Mouse (Mus musculus) heart, adult 18-20 months (tissue): Measurements from ENCODE around the gene St5. TPM values are rescaled to one million over a fixed set of nuclear protein-coding genes. Genes with fewer than 3 reads are reported as not detected.

Experiments
- DNase-seq, 2 experiments: peaks; one replicate each; pipeline ENCODE4 v3.0.0; 2021 to 2022; ENCODE audit warnings: mixed read lengths in 1 of 2
- total RNA-seq, 2 experiments: library from RNA; stranded (reverse); gene quantifications; 2 replicates each; pipeline ENCODE4 v1.2.3; 2021

St5 gene
- total RNA-seq, 2 experiments from 2014 or later = 19.3 to 27.9 TPM

DNA sequence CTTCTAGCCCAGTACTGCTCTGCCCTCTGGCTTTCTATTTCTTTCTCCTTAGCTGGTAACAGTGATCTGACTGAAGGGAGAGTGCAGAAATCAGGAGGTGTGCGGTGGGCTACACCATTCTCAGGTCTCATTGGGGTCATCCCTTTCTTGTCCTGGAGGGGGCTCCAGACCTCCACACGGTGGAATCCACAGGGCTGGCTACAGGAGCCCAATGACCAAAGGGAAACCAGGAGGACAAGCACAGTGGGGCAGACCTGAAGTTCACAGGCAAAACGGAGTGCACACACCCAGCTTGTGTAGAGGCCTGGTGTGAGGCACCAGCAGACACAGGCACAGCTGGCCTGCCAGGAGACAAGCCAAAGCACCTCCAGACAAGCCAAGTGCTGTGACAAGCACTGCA is 175.0 kb downstream of the St5 start:
- DNase-seq = peak; percentile 70 to 84

DNA sequence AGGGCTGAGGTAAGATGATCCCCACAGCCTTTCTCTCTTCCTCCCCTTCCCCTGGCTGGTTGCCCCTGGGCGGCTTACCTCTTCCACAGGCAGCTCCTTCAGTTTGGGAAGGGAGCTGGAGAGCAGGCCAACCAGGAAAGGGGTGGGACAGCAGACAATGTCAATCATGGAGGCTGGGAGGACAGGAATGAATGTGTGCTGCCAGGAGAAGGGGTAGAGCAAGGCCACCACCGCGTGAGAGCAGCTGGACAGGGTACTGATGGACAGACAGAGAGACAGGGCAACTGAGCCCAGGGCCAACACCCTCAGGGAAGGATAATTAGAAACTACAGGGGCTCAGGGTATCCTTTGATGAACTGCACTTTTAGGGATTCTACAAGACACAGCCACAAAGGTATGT is 175.9 kb downstream of the St5 start:
- DNase-seq = peak in 1 of 2 experiments; percentile 24

DNA sequence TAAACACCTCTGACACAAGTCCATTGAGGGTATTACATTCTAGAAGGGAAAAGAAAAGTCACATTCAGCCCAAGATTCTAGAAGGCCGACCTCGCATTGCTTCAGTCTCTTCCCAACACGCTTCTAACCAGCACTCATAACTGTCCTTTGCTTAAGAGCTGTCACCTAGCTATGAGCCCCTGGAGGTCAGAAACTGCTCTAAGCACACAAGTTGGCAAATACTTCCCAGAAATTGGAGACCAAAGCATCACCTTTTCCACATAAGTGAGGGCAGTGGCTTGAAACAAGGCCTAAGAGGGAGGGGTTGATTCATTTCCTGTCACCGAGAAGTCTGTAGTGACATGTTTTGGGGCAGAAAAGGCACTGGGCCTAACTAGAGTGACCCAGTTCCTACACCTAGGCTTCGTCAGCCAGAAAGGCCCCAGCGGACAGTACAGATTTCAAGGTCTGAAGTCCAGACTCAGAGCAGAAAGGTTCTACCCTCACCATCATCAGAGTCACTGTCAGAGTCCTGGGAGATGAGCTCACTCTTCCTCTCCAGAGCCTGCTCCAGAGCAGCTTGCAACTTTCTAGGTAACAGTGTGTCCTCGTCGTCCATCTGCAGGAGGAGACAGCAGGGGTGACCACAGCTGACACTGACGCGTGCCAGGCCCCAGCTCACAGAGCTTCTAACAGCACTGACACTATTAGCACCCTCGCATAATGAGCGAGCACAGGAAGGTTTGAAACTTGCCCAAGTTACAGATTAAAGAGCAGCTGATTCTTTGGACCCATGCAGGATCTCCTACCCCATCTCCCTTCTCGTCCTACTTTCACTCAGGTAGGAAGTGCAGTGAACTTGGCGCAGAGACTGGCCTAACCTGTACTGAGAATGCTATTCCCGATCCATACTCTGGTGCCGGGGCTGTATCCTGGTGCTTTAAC is 177.4 kb downstream of the St5 start:
- no peak for DNase-seq

DNA sequence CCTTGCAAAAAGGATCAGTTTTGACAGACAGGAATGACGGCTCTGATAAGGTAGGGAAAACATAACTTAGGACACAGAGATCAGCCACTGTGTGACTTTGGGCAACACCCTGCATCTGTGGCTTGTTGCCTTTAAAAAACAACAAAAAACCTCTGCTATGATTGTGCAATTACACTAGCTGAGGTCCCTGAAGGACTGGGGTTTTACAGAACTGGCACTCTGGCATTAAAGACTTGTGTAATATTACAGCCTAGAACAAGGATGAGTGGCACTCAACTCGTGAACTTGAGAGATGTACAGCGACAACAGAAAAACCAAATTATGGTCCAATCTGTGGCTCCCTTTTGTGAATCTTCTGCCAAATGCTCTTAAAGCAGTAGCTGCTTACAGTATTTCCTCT is 178.6 kb downstream of the St5 start:
- DNase-seq = no peak

DNA sequence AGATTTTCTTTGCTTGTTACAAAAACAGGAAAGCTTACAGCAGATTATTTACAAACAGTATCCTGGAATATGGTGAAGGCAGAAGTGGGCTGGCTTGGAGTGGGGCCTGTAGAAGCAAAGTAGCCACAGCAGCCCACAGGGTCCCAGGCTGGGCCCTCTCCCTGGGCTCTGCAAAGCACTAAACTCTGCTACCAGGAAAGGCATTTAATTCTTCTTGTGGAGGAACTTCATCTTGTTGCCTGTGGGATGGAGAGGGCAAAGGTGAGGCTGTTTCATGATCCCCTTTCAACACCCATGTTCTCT is 179.0 kb downstream of the St5 start:
- DNase-seq = no peak

DNA sequence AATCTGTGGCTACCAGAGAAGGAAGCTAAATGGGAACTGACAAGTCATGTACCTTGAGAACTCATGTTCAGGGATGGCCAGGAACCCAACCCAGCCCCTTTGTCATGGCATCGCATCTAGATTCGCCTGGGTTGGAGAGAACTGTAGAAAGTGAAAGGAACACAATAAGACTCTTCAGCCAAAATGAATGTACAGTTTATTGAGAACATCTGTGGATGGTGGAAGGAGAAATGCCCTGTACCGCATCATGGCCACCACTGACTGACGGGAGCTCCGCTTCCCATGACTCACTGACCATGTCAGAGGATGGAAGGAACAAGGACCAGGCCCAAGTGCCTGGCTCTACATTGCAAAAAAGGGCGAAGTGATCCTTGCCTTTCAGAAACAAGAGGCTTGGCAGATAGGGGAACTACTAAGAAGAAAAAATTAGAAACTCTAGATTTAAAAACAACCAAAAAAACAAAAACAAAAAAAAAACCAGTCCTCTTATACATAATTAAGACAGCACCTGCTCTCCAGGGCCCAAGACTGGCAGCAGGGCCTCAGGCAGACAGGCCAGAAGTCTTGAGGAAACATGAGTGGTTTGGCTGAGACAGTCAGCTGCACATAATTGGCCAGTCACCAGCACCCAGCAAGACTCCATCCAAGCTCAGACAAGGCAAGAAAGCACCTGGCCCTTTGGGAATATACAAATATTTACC is 179.5 kb downstream of the St5 start:
- DNase-seq = no peak

DNA sequence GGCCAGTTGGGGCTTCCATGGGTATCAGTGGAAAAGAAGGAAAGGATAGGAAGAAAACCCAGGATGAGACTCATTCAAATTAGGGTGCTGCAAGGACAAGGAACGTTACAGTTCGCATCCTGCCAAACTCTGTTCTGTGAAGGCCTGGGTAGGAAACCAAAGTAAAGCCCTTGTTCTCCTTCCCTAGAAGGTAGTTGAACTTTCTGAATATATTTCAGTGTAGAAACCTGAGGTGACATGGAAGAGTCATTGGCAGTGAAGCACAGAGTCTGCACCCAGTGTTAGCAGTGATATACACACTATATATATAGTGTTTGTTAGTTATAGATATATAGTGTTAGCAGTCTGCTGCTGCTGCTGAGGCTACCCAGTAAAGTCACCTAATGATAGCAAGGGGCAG is 180.1 kb downstream of the St5 start:
- no peak for DNase-seq

DNA sequence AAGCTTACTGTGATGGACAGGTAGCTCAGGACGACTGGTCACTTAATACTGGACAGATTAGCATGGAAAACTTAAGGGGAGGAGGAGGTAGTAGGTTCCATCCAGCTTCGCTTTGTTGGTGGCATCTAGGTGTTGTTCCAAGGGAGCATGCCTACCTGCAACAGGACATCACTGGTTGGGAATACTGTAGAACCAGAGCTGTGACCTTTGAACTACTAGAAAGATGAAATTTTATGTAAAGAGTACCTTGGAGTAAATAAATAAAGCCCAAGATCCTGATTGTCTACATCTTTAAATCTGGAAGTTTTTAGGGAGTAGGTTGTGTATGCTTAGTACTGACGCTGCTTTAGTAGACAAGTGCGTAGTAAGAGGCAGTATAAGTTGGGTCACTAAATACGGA is 181.3 kb downstream of the St5 start:
- no peak for DNase-seq

DNA sequence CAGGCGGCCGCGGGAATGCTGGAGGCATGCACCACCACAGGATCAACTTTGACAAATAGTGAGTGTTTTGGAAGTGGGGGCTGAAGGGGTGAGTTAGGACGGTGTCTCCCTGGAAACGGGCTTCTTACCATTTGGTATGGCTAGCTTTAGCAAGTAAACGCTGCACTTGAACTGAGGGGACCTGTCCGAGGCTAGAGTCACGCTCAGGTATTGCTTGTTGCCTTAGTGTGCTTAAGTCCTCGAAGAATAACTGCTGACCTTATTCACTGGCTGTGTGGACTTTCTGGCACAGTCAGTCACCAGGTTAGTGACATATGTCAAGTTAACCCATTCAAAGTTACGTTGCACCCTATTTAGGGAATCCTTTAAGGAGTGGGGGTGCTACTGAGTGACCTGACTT is 183.5 kb downstream of the St5 start:
- no peak for DNase-seq

DNA sequence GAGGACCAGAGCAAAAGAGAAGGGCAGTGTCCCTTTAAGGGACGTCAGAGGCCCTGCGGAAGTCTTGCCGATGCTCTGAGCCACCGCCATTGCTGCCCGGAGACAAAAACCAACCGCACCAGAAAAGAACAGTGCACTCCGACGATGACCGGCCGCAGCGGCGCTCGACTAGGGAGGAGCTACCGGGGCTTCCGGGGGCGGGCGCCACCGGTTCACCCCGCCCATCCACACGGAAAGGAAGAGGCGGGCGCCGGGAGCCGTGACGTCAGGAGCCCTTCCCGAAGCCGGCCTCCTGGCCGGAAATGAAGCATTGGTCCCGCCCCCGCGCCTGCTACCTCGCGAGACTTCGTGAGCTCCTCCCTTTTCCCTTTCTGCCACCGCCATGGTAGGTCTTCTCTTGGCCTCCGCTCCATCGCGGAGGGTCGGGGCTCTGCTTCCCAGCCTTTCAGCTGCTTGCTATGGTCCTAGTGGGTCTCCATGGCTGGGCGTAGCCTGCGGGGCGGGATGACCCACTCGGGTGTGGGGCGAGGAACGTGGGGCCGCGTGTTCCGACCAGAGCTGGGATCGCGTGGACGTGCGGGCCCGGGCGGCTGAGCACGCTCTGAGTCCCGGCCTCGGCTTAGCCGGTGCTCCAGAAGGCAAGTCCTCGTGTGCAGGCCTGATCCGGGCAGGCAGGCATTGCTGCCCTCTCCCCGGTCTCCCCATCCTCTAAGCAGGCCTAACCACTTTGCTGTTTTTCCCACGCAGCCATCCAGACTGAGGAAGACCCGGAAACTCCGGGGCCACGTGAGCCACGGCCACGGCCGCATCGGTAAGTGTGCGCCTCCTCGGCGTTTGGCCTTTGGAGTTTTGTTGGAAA is 184.3 kb downstream of the St5 start, which contains the start of gene Rpl27a:
Gene Rpl27a (plus strand): TSS at position 310 of the 859 bp plus-strand sequence.
- DNase-seq = peak; percentile 99

DNA sequence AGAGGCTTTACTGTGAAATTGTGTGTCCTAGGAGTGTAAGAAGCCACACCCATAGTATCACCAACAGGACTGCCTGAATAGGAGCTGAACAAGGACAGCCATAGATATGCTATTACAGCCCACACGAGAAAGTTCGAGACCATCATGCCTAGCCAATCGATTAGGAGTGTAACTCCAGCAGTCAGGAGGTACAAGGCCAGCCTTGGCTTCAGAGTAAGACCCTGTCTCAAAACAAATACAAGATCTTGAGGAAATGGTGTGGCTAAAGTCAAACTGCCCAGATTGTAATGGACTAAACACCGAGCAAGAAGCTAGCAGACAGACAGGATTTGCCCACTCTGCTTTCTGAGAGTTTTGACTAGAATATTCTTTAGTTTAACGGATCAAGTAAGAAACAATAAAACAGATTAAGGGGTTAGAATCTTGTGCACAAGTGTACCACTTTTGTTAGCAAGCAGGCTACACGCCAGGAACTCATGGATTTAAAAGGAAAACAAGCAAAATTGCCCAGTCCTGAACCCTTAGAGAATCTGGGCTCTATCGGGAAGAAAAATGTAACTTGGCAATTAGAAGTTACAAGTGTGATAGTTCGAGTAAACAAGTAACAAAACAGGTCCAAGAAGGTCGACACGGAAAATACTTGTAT is 185.2 kb downstream of the St5 start:
- DNase-seq = peak in 1 of 2 experiments; percentile 50

DNA sequence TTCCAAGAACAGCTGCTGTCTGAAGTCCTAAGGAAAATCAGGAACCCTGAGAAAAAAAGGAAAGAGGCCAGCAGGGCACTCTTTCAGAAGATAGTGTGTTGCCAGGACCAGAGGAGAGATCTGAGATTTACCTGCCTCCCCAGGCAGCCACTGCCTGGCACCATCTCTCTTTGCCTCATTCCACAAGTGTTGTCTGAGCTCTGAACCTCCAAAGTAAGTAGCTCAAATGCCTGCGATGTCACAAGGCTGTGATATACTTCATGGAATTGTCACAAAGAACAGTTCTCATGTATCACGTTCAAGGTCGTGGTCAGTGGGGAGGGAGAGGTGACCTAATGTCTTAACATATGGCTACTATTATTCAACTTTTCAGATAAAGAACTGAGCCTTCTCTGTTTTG is 186.9 kb downstream of the St5 start:
- no peak for DNase-seq

DNA sequence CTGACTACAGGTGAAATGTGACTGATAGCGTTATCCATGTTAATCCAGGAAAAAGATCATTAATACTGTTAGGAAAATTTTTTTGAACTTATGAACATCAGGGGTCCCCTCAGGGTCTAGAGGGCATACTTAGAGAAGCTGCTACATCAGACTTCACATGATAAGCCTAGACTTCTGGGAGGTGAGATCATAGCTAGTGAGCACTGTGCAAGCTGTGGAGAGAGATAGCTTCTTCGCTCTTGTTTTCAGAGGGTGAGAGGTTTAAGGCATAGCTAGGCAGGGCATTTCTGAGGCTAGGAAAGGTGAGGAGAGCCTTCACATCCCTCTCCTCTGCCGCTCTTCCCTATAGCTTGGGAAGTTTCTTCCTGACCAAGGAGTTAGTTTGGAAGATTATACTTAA is 191.6 kb downstream of the St5 start:
- DNase-seq = no peak

DNA sequence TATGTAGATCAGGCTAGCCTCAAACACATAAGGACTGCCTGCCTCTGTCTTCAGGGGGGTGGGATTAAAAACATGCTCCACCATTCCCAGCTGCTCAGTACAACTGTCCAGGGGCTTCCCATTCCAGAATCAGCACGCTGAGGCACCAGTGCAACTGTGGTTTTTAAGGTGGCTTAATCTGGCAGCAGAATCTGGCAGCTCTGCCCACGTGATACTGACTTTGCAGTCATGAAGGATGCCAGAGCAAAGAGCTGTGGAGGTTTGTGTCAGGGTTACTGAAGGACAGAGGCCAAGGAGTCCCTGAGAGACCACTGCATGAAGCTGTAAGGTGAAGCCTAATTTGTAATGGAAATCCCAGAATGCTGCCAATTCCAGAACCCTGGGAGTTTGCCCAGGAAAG is 192.6 kb downstream of the St5 start:
- no peak for DNase-seq

DNA sequence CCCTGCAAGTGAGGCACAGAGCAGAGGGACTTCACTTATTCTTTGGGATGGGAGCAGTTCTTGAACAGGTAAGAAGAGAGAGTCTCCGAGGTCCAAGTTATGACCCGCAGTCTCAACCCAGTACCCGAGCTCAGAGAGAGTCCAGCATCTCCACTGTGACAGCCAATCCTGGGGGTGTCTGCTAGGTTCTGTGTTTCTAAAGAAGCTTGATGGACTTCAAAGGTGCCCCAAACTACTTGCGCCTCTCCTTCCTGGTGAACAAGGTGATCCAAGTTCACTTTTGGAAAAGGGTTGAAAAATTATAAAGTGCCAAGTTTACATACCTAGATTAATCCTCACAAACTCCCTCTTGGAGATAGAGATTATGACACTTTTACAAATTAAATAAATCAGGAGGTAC is 195.4 kb downstream of the St5 start, which contains the start of gene Trim66:
Gene Trim66 (minus strand): TSS at position 101 of the 400 bp plus-strand sequence.
- no peak for DNase-seq

DNA sequence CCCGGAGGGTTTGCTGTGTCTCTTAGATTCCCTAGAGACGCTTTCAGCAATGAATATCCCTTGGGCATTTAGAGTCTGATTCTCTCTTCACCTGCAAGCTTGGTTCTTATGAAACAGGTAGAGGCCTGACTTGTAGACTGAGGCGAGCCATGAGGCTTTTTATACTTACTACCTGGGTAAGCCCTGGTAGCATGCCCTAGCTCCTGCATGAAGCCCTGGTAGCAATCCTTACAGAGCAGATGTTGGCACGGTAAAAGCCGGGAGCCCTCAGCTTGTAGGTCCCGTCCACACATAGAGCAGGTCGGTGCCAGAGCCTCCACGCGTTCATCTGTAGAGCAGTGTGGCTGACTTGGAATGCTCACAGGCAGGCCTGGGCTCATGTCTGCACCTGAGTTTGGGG is 195.8 kb downstream of the St5 start:
- DNase-seq = no peak

DNA sequence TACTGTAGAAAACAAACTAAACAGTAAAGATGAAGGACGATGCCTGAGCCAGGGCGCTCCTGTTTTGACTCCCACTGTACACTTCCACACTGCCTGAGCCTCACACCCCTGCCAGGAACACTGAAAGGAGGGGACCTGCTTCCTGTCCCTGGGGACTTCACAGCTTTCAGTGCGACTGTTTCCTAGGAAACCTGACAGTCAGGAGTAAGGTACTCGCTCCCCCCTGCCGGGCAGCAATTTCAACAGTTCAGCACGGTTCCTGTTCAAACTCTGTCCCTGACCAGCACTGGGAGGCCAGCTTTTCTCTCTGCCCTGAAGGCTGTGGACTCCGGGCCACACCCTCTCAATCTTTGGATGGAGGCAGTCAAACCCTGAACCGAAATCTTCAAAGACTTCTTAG is 196.3 kb downstream of the St5 start:
- no peak for DNase-seq

DNA sequence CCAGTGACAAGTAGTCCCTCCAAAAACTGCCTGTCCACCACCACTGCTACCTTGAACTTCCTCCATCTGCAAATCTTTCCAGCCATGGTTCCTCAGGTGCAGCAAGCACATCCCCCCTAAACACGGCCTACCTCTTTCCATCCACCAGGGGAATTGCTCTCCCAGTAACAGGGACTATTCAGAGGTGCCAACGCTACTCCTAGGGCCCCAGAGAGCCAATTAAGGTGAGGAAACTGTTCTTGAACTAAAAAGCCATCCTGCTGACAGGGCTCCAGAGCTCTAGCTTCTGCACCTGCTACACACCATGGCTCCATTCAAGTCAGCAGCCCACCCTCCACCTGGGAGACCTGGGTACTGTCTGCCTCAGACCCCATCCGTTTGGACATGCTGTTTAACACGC is 205.9 kb downstream of the St5 start:
- no peak for DNase-seq

DNA sequence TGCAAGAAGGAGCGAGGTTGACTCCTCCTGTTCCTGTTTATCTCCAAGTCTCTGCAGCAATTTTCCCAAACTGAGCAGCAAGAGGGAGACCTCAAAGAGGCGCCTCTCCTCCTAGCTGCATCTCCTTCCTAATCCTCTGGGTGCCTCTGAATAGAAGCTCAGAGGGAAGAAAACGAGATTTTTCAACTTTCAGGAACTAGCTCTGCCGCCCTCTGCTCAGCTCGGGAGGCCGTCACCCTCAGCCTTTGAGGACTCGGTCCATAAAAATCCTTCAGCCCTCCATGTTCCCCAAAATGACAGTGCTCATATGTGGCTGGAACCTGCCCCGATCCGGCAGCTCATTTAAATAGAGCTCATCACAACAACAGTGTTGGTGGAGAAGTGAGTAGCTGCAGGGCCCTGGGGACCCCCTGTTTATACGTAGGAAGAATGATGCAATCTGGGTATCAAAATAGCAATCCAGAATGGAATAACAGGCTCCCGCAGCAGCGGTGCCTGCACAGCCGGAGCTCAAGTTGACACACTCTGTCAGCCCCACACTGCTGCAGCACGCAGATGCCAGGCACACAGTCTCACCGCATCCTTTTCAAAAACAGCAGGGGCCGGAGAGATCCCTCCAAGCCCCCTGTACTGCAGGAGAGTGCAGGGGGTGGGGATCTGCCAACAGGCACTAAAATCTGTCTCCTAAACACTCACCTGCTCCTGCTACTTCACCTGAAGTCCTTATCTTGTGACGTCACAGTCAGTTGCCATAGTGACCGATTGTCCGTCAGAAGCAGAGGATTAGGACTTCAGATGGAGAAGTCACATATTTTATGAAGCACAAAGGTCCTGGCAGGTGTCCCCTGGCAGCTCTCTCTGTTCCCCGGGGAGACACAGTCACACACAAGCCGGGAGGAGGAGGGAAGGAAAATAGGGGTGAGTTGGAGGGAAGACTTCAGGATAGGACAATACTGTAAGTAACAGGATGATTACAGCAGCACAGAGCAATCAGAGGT is 209.8 kb downstream of the St5 start:
- DNase-seq = peak; percentile 13 to 24

DNA sequence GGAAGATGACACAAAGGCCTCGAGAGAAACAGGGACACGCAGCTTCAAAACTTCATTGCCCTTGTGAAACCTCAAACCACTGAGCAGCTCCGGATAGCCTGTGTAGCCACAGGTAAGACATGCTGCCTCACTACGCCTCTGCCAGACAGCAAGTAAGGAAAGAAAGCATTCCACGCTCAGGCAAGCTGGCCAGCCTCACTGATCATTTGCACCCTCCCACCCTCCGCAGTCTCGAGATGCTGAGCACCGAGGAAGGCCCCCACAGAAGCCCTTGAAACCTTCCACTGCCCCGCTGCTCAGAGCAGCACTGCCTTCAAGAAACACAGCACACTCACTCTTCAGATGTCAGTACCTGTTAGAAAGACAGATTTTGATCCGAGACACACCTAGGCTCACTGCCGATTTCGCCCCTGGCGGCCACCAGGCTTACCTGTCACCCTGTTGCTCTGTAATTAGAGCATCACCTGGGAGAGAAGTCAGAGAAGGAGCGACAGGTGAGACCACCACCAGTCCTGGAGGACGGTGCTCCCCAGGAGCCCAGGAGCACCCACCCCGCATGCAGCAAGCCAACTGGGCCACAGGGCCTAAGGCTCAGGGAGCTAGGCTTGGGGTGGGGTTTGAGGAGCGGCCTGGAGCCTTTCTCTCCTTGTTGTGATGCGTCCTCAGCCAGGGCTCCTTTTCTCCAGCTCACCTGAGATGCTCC is 210.6 kb downstream of the St5 start:
- no peak for DNase-seq
